Mouse (Mus musculus): ENCODE results near the gene Mpdz. TPM values are rescaled to one million over a fixed set of nuclear protein-coding genes. Genes with fewer than 3 reads are reported as not detected.

Gene Mpdz
- total and polyA plus RNA-seq, 3 experiments, result not detected

- H3K79me2 ChIP-seq (ENCODE audit: control insufficient read depth, insufficient read depth, low read length, poor library complexity), result no peaks in the 10 kb centered on the region
- TF ChIP-seq RCOR1 (IDR thresholded peaks at IDR 0.05; ENCODE audit: low read depth, low read length) (no peak), SMC3 (IDR thresholded peaks at IDR 0.05; ENCODE audit: low read depth, low read length) (no peak), TBP (IDR thresholded peaks at IDR 0.05; ENCODE audit: low read depth, low read length) (no peak), ZNF384 (IDR thresholded peaks at IDR 0.05; ENCODE audit: low read depth, low read length) (no peak), MYB (IDR thresholded peaks at IDR 0.05; ENCODE audit: low read depth, low read length) (no peak), MAFK (IDR thresholded peaks at IDR 0.05; ENCODE audit: borderline replicate concordance, low read depth, low read length) (no peak), ETS1 (IDR thresholded peaks at IDR 0.05; ENCODE audit: low read depth, low read length) (no peak), USF2 (IDR thresholded peaks at IDR 0.05; ENCODE audit: borderline replicate concordance in 1 of 2, insufficient read depth in 1 of 2, low read depth in 1 of 2, low read length in 2 of 2) (no peak), MEF2A (IDR thresholded peaks at IDR 0.05; ENCODE audit: extremely low read depth, insufficient replicate concordance, low read depth, low read length, poor library complexity, severe bottlenecking) (no peak), RAD21 (IDR thresholded peaks at IDR 0.05; ENCODE audit: low read depth, low read length) (no peak), TAL1 (IDR thresholded peaks at IDR 0.05; ENCODE audit: low read length) (no peak), E2F4 (IDR thresholded peaks at IDR 0.05; ENCODE audit: borderline replicate concordance, low read depth, low read length) (no peak), HCFC1 (IDR thresholded peaks at IDR 0.05; ENCODE audit: low read depth, low read length) (no peak), POLR2AphosphoS5 (IDR thresholded peaks at IDR 0.05; ENCODE audit: borderline replicate concordance, low read depth, low read length) (no peak), MAX (IDR thresholded peaks at IDR 0.05; ENCODE audit: low read length) (no peak), SIN3A (IDR thresholded peaks at IDR 0.05; ENCODE audit: low read length) (no peak), ZKSCAN1 (IDR thresholded peaks at IDR 0.05; ENCODE audit: low read depth, low read length) (no peak), MYC (IDR thresholded peaks at IDR 0.05; ENCODE audit: low read depth, low read length) (no peak), NRF1 (IDR thresholded peaks at IDR 0.05; ENCODE audit: insufficient read depth, low read depth, low read length, poor library complexity, severe bottlenecking) (no peak)
- no peaks in the 10 kb centered on the region for H3K9me3 ChIP-seq (replicated peaks; ENCODE audit: insufficient read depth, low read length)
- no peaks in the 10 kb centered on the region for H3K36me3 ChIP-seq (ENCODE audit: control insufficient read depth in 1 of 2, insufficient read depth in 2 of 2, low read length in 2 of 2)
- no peaks in the 10 kb centered on the region for H3K4me1 ChIP-seq (ENCODE audit: control insufficient read depth in 1 of 2, insufficient read depth in 2 of 2, low read length in 2 of 2)
- no peak for DNase-seq (ENCODE audit: low read depth, low spot score)
- H3K27ac ChIP-seq (ENCODE audit: control insufficient read depth, low read depth, low read length), result no peak overlapping the region
- no peak overlapping the region for H3K9ac ChIP-seq (ENCODE audit: control insufficient read depth, low read depth, low read length, poor library complexity, severe bottlenecking)
- no peaks in the 10 kb centered on the region for H3K27me3 ChIP-seq (ENCODE audit: control insufficient read depth in 1 of 2, insufficient read depth in 2 of 2, low read length in 2 of 2)
- H3K4me3 ChIP-seq (ENCODE audit: control insufficient read depth in 1 of 2, insufficient read depth in 1 of 2, low read depth in 2 of 2, low read length in 2 of 2), result no peak overlapping the region
Measured at GRCm38 (mm10) chr4:81322232-81322631, 120.4 kb downstream of the Mpdz start.

- no peaks in the 10 kb centered on the region for H3K9me3 ChIP-seq (replicated peaks; ENCODE audit: insufficient read depth, low read length)
- no peak overlapping the region for H3K4me3 ChIP-seq (ENCODE audit: control insufficient read depth in 1 of 2, insufficient read depth in 1 of 2, low read depth in 2 of 2, low read length in 2 of 2)
- no peak overlapping the region for H3K9ac ChIP-seq (ENCODE audit: control insufficient read depth, low read depth, low read length, poor library complexity, severe bottlenecking)
- no peaks in the 10 kb centered on the region for H3K36me3 ChIP-seq (ENCODE audit: control insufficient read depth in 1 of 2, insufficient read depth in 2 of 2, low read length in 2 of 2)
- TF ChIP-seq POLR2AphosphoS2 (IDR thresholded peaks at IDR 0.05; ENCODE audit: low read length) (no peak), ZNF384 (IDR thresholded peaks at IDR 0.05; ENCODE audit: low read depth, low read length) (no peak), POLR2AphosphoS5 (IDR thresholded peaks at IDR 0.05; ENCODE audit: borderline replicate concordance, low read depth, low read length) (no peak), ZMIZ1 (IDR thresholded peaks at IDR 0.05; ENCODE audit: low read depth, low read length) (no peak), HCFC1 (IDR thresholded peaks at IDR 0.05; ENCODE audit: low read depth, low read length) (no peak), ZKSCAN1 (IDR thresholded peaks at IDR 0.05; ENCODE audit: low read depth, low read length) (no peak), CHD2 (IDR thresholded peaks at IDR 0.05; ENCODE audit: low read length) (no peak), MAFK (IDR thresholded peaks at IDR 0.05; ENCODE audit: borderline replicate concordance, low read depth, low read length) (no peak), SIN3A (IDR thresholded peaks at IDR 0.05; ENCODE audit: low read length) (no peak), CHD1 (IDR thresholded peaks at IDR 0.05; ENCODE audit: low read depth, low read length) (no peak), TBP (IDR thresholded peaks at IDR 0.05; ENCODE audit: low read depth, low read length) (no peak), GABPA (IDR thresholded peaks at IDR 0.05; ENCODE audit: low read depth, low read length) (no peak)
- no peaks in the 10 kb centered on the region for H3K27me3 ChIP-seq (ENCODE audit: control insufficient read depth in 1 of 2, insufficient read depth in 2 of 2, low read length in 2 of 2)
- H3K27ac ChIP-seq (ENCODE audit: control insufficient read depth, low read depth, low read length), result no peak overlapping the region
- no peaks in the 10 kb centered on the region for H3K79me2 ChIP-seq (ENCODE audit: control insufficient read depth, insufficient read depth, low read length, poor library complexity)
- no peak for DNase-seq (ENCODE audit: low read depth, low spot score)
- H3K4me1 ChIP-seq (ENCODE audit: control insufficient read depth in 1 of 2, insufficient read depth in 2 of 2, low read length in 2 of 2), result no peaks in the 10 kb centered on the region
Measured at GRCm38 (mm10) chr4:81314618-81315017, 128.0 kb downstream of the Mpdz start.

Measured in MEL (cell line).